Mouse (Mus musculus) layer of hippocampus, adult 11-12 months (tissue): ENCODE results near the gene Dok1.

ENCODE experiments used
- DNase-seq: peaks from one replicate; pipeline ENCODE4 v3.0.0; 2022; ENCODE audit warnings: low spot score

Gene Dok1

DNA sequence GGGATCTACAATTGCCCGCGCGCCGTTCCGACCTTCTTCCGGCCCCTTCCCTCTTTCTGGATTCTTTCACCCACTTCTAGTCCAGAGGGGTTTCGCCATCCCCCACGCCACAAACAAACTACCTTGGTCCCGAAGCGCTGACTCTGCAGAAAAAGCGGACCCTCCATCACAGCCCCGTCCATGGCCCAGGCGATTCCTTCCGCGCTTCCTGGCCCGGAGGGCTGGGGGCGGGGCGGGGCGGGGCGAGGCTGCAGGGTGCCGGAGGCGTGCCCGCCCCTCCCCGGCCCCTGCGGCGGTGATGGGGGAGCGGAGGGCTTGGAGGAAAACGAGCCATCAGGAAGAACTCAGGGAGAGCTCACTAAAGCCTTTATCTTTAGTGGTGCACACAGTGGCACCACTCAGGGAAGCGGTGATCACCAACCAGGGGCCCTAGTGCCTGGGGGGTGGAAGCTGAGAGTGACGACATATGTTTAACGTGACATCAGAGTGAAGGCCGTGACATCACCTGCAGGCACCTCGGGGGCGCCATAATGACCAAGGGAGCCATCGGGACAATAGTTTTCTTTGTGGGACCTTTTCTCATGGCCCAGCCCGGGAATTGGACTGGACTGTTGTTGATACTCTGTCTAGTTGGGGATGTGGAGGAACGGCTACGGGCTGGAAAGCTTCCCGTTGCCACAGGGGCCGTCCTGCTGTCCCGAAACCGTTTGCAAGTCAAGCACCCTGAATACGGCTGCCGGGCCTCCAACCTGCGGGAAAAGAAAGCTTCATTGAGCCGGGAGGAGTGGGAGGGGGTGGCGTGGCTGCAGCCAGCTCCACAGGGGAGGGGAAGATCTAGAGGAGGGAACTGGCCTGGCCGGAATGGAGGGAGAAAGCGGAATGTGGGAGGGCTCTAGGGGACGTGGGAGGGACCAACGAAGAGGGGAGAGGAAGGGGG, at the start of gene Dok1, which contains the start of gene Loxl3:
Dok1 (minus strand) TSS at position 223 of the 937 bp plus-strand sequence.
Loxl3 (plus strand) TSS at position 925 of the 937 bp plus-strand sequence.
- no peak for DNase-seq

DNA sequence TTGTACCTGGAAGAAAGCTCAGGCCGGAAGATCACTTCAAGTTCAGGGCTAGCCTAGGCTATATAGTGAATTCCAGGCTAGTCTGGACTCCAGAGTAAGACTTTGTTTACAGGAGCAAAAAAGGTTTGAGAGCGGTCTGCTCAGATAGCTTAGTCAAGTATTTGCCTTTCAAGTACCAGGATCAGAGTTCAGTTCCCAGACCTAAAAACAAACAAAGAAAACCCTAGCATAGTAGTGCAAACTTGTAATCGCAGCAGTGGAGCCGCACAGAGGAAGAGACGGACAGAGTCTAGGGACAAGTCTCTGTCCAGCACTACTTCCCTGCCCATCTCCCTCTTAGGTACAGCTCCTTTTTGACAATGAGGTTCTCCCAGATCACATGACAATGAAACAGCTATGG, 46.9 kb upstream of the Dok1 start:
- no peak for DNase-seq

DNA sequence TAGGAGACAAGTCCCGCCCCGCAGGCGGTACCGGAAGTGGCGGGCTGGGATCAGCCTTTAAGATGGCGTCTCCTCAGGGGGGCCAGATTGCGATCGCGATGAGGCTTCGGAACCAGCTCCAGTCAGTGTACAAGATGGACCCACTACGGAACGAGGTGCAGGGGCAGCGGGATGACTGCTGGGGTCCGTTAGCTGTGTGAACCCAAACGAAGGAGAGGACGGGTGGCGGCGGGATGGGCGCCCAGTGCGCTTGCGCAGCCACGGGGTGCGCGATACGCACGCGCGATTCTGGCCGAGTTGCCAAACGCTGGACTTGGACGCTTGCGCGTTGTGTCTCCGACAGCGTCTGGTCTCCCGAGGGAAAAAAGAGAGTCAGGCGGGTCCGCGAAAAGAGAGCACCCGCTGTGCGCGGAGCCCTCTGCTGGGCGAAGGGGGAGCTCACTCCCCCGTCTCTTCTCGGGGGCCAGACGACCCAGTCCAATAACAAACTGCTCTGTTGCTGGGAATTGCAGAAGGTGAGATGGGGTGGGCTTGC, 45.1 kb upstream of the Dok1 start:
- peak; percentile 99 for DNase-seq

DNA sequence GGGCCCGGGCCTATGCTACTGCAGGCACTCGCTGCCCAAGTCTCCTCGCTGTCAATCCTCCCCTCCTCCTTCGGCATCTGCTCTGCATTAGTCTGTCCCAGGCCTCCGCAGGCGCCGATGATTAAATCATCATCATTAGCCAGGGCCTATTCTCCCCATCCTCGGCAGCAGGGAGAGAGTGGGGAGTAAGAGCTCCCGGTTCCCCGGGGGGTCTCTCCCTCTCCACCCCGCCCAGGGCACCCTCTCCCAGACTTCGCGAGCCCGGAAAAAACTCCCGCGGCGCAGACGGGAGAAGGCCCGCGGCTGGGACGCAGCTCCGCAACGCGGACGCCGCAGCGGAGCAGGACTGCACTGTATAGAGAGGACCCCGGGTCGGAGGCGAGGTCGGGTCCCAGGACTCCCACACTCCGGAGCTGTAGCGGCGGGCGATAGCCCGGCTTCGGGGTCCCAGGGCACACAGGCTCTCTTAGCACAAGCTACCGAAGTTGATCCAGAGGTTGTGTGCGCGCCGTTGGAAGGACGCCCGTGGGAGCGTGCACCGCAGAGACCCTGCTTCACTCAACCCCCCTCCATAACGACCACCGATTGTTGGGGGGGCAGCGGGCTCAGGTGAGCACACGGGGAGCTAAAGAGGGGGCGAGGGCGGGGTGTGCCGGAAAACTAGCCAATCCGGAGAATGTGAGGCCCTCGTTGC, 44.5 kb upstream of the Dok1 start, which contains the start of gene Pcgf1:
Pcgf1 (plus strand) TSS at position 240 of the 694 bp plus-strand sequence.
- DNase-seq = peak; percentile 43

DNA sequence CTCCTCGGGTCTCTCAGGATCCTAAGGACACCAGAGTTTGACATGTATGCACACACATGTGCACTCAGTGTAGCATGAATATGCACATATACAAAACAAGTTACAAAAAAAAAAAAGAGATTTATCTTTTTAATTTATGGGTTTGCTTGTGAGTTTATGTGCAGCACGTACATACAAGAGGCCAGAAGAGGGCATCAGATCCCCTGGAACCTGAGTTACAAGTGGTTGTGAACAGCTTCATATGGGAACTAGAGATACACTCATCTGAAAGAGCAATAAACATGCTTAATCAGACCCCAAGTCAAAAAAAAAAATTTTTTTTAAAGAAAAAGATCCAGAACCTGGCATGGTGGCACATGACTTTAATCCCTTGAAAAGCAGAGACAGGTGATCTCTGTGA, 41.7 kb upstream of the Dok1 start:
- DNase-seq = no peak

DNA sequence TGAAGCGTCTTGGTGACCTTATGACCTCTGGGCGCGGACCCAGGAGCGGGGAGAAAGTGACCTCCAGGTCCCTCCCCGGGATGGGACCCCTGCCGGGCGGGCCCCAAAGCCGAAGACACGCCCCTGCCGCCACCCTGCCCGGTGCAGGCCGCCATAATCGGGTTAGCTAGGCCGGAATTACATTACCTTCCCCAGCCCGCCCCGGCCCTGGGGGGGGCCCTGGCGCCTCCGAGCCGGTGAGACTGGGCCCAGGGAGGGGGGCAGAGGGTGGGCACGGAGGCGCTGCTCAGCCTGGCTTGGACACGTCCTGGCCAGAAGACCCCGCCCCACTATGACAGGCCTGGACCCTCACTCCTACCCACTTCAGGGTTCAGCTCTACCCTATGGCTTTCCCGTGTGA, 37.9 kb upstream of the Dok1 start:
- DNase-seq = no peak

DNA sequence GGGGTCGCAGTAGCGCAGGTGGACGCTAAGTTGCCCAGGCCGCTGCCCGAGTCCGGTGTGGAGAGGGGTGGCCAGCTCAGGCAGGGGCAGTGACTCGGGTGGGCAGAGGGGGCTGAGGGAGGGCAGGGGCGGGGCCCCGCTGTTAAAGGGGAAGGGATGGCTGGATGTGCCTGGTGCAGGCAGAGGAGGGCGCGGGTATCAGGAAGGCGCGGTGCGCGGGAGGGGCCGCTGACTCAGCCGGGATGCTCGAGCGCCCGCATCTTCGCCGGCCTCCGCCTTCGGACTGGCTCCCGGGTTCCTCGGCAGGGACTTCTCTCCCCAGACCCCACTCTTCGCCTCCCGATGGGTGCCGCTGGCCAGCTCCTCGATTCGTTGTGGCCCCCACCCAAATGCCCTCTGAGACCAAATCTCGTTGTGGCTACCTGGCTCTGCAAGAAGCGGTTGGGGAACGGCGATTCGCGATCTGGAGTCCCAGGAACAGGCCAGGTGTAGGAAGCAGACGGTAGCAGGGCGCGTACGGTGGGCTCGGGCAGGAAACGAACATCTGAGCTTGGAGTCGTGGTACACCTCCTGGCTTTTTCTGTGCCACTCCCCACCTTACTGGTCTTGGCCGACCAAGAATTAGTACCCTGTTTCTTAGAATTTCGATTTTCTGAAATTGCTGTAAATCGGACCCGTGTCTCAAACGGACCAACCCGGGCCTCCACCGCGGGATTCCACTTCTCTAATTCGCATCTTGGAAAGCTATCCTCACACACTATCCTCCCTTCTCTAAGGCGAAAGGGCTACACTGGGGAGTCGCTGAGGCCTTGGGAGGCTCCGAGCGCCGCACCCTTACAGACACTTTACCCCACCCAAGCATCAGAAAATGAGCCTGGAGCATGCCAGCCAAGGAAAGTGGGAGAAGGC, 37.3 kb upstream of the Dok1 start:
- DNase-seq = no peak

DNA sequence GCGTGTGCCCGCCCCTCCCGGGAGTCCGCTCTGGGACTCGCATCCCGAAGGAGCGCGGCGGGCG, 36.8 kb upstream of the Dok1 start, which contains the start of gene Tlx2:
Tlx2 (minus strand) TSS at position 47 of the 64 bp plus-strand sequence.
- no peak for DNase-seq

DNA sequence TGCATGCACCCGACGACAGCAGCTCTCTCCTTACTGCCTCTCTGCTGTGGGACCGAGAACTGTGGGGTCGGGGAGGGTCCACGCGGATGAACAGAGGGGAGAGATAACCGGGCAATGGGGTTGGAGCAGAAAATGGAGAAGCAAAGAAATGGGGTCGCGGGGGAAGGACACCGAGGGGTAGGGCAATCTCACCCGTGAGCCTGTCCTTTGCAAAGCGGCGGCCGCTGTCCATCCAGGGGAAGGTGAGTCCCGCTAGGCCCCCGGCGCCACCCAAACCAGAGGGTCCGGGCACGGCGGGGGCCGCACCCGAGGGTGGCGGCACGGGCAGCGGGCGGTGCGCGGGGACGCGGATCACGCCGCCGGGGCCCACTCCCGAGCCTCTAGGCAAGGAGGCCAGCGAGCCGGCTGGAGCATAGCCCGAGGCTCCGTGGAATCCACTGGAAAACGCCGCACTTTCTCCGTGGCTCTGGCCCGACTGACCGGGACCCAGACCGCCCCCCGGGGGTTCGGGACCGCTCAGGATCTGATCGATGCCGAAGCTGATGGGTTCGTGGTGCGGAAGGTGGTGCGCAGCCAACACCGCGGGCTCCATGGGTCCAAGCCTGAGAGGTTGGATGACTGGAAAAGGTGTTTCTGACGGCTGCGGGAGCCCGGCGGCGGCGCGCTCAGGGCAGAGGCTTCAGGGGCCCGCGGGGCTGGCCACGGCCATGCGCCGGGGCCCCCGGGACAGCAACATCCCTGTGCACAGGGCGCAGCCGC, 36.4 kb upstream of the Dok1 start:
- no peak for DNase-seq

DNA sequence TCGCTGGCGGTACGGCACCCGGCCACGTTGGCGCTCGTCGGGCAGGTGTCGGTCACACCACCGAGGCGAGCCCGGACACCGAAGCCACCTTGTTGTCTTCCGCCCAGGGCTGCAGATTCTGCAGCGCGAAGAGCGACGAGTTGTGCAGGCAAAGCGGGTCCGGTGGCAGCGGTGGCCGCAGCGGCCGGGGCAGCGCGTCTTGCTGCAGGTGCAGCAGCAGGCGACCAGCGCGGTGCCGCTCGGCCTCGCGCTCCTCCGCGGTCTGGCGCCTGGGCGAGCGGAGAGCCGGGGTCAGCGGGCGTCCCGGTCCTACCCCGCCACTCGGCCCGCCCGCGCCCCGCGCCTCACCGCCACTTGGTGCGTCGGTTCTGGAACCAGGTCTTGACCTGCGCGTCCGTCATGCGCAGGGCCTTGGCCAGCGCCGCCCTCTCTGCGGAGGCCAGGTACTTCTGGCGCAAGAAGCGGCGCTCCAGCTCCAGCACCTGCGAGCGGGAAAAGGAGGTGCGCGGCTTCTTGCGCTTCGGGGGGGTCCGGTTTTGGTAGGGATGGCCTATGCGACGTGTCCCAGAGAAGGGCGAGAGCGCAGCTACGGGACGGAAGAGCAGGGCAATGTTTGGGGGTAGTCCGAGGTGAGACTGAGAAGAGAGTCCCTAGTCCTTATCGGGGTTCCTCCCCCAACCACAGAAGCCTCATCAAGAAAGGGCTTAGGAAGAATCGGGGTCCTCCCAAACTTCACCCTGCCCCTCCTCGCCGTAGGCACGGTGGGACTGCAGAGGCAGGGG, 35.6 kb upstream of the Dok1 start:
- DNase-seq = no peak

DNA sequence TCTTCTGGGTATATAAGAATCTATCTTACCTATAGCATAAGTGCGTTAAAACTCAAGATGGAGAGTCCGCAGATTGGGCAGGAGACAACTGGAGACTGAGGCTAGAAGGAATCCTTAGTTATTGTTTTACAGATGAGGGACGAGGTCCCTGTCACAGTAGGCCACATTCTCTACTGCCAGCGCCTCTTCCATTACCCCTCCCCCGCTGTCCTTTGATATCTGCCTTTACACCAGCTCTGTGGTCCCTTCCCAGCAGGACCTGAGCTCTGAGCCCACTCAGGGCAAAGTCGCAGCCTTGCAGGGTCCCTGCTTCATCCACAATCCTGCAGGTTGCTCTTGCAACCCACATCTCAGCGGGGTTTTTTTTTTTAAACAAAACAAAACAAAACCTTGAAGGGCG, 35.0 kb upstream of the Dok1 start:
- no peak for DNase-seq

DNA sequence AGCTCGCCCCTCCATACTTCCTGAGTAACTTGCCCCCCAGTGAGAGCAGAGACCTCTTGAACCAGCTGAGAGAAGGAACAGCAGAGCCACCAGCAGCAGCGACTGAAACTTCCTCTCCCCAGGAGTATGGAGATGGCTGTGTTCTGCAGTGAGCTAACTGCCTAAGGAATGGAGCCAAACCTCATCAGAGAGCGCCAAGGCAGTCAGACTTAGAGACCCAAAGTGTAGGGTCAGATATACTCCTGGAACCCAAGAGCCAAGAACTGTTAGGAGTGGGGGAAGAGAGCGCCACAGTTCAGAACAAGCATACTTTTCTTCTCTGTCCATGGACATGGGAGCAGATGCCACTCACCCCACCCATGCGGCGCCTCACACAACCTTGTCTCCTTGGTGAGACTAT, 33.2 kb upstream of the Dok1 start:
- no peak for DNase-seq

DNA sequence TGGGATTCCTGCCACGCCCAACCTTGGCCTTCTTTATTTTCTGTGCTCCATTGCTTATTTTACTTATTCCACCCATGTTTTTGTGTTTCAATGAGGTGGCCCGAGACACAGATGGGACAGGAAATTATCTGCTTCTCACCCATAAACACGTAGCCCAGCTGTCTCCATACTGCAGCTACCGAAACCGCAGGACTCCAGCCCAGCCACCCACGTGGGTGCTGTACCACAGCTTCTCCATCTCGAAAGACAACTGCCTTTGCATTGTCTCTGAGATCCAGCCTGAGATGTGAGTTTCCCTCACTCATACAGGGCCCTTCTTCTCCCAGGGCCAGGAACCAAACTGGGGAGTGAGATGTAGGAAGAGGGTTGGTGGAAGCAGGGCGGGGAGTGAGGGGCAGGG, 32.7 kb upstream of the Dok1 start:
- no peak for DNase-seq

DNA sequence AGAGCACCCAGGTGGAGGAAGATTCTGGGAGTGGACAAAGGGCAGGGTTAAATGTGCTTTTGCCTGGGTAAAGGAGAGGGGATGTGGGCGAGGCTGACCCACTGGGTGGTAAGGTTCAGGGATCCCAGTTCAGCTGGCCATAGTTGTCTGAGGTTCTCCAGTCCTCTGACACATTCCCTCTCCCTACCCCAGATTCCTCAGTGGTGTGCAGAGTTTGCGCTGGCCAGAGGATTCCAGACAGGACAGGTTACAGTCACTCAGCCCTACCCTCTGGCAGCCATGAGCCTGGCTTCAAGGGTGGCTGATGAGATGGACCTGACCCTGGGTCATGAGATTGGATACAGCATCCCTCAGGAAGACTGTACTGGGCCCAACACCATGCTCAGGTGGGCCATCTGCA, 25.5 kb upstream of the Dok1 start:
- no peak for DNase-seq

DNA sequence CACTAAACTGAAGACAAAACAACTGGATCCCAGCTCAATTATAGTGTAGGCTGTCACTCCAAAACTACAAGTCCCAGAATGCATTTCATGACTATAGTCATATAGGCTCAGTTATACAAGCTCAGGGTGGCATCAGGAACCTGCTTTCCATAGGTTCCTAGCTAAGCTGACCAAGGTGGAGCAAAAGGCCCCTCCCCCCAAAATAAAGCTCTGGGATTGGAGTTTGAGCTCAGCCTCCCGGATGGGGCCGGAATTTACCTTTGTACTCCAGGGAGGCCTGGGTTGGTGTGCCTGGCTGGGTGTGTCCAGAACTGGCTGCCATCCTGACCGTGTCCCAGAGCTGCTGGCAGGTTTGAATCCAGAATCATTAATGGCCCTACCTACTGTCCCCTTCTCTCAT, 24.5 kb upstream of the Dok1 start, which contains the start of gene Dqx1:
Dqx1 (plus strand) TSS at position 55 of the 400 bp plus-strand sequence.
- no peak for DNase-seq

DNA sequence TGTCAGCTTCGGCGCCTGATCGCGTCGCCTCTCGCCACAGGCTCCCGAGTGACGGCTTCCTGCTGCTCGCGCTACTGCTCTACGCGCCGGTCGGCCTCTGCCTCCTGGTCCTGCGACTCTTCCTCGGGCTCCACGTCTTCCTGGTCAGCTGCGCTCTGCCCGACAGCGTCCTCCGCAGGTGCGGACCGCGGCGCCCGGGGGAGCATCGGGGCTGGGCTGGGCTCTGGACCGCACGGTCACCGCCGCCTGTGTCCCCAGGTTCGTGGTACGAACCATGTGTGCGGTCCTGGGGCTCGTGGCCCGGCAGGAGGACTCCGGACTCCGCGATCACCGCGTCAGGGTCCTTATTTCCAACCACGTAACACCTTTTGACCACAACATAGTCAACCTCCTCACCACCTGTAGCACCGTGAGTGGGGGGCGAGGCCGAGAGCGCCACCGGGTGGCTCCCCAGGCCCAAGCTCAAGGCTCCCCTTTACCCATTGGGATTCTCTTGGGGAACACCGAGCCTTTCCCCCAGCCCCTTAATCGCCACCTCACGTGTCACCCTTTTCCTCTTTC, 21.7 kb upstream of the Dok1 start, which contains the start of gene Htra2:
Htra2 (minus strand) TSS at position 403 of the 561 bp plus-strand sequence.
- DNase-seq = no peak

DNA sequence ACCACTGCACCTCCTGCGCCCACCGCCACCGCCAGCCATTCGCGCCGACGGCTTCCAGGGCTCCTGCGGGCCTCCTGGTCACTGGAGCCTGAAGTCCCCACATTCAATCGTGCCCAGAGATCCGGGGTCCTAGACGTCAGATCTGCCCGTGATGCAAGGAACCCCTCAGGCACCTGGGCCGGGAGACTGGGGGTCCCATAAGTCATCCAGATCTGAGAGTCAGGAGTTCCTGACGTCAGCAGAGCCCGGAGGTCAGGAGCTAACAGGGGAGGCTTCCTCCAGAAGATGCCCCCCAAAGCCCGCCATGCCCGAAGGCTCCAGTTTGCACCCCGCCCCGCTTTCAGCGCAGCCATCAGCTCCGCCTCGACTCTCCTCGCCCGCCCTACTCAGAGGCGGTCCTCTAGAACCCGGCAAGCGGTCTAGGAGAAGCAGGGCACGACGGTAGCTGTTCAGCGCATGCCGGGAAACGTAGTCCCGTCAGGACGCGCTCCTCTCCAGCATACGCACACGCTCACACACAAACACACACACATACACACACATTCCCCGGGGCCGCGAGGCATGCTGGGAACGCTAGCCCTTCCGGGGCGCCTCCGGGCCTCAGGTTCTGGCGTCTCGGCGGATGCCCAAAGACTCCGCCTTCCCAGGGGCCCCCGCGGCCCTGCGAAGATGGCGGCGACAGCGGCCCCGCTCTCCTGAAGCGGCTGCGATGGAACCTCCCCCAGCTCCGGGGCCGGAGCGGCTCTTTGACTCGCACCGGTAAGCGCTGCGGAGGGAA, 21.0 kb upstream of the Dok1 start, which contains the start of gene Aup1:
Aup1 (plus strand) TSS at position 448 of the 778 bp plus-strand sequence.
- DNase-seq = peak; percentile 98

DNA sequence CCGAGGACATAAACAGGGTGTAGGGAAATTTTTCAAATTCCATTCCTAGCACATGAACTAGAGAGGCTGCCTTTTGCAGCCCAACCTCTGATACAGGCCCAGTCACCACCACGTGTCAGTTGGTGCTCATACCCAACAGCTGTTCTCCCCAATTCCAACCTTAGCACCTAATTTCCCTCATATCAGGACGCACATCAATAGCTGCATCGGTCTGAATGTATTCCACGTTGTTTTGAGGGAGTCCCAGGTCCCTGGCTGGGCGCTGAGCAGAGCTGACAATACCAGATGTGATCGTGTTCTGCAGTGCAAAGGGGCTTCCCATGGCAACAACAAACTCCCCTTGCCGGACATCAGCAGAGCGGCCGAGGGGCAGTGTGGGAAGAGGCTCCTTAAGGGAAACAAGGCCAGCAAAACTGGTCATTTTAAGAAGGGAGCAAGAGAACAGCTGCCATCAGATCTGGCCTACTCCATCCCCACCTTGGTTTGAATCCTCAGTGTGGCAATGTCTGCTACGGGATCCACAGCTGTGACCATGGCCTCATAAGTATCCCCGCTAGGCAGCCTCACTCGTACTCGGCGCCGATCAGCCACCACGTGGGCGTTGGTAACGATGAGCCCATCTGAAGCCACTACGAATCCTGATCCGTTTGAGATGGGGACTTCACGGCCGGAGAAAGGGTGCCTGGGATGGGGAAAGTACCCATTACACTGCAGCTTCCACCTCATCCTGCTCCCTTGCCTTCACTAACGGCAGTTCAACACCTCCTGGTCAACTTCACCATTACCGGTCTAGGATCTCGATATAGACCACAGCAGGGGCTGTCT, 20.1 kb upstream of the Dok1 start:
- peak; percentile 48 for DNase-seq
